Mouse (Mus musculus) megakaryocyte-erythroid progenitor cell, adult 5-6 weeks (primary cell): ENCODE data around the gene Eno1. TPM values are rescaled to one million over a fixed set of nuclear protein-coding genes. Genes with fewer than 3 reads are reported as not detected.

Experiments
- ATAC-seq: replicated peaks from 2 replicates; pipeline ENCODE4 v1.8.0; 2016; ENCODE audit warnings: mild to moderate bottlenecking, inconsistent platforms; ENCODE audit not compliant: severe bottlenecking, poor library complexity, low FRiP score, low TSS enrichment
- total RNA-seq, 2 experiments: library from RNA; stranded (forward) in 1 of 2; stranded (reverse) in 1 of 2; fragments of 200-1000, 215-1000 nt in 1 of 2; fragments of >200 nt in 1 of 2; fragmentation: Nextera tagmentation in 1 of 2; gene quantifications; 2 replicates each; pipeline ENCODE4 v1.2.3; 2014 to 2017

Gene Eno1
- total RNA-seq, 2 experiments from 2014 or later, result 155 to 203 TPM

- no peak for ATAC-seq
These were observed 12.7 kb upstream of the Eno1 start for GRCm38 (mm10) chr4:150223830-150224229.

GRCm38 (mm10) chr4:150225700-150226099 lies 10.8 kb upstream of the Eno1 start:
- no peak for ATAC-seq

GRCm38 (mm10) chr4:150226818-150227688 lies 9.5 kb upstream of the Eno1 start:
- ATAC-seq, result no peak

- no peak for ATAC-seq
These were observed 7.8 kb upstream of the Eno1 start for GRCm38 (mm10) chr4:150228581-150229348.

GRCm38 (mm10) chr4:150229747-150230390 lies 6.7 kb upstream of the Eno1 start:
- ATAC-seq, result no peak

- no peak for ATAC-seq
These were observed 5.8 kb upstream of the Eno1 start for GRCm38 (mm10) chr4:150230460-150231407.

GRCm38 (mm10) chr4:150231871-150232270 lies 4.7 kb upstream of the Eno1 start:
- no peak for ATAC-seq

- no peak for ATAC-seq
These were observed 1.8 kb upstream of the Eno1 start for GRCm38 (mm10) chr4:150234599-150235327.

GRCm38 (mm10) chr4:150235585-150235984 lies 936 bp upstream of the Eno1 start:
- ATAC-seq, result no peak

GRCm38 (mm10) chr4:150236031-150236430 lies 490 bp upstream of the Eno1 start:
- ATAC-seq, result no peak

GRCm38 (mm10) chr4:150237636-150238361 lies 1.3 kb downstream of the Eno1 start:
- ATAC-seq, result no peak

- no peak for ATAC-seq
These were observed 2.0 kb downstream of the Eno1 start for GRCm38 (mm10) chr4:150238433-150239086.

- no peak for ATAC-seq
These were observed 2.6 kb downstream of the Eno1 start for GRCm38 (mm10) chr4:150239087-150239480.

- ATAC-seq, result no peak
These were observed 3.0 kb downstream of the Eno1 start for GRCm38 (mm10) chr4:150239503-150239902.

GRCm38 (mm10) chr4:150239951-150240368 lies 3.4 kb downstream of the Eno1 start:
- peak; percentile 74 for ATAC-seq

- ATAC-seq, result no peak
These were observed 3.9 kb downstream of the Eno1 start for GRCm38 (mm10) chr4:150240381-150240886.

- no peak for ATAC-seq
These were observed 5.2 kb downstream of the Eno1 start for GRCm38 (mm10) chr4:150241708-150242107.
